Mouse (Mus musculus) thymus, adult 2 months (tissue): ENCODE measurements around the gene Pfn1.

Experiments used
- CTCF ChIP-seq: fragments of 200-500 bp; IDR thresholded peaks from 2 replicates; pipeline ENCODE4 v1.5.1; 2012; ENCODE audit warnings: mild to moderate bottlenecking, control low read depth, low read length, moderate library complexity, borderline replicate concordance; ENCODE audit not compliant: control insufficient read depth, poor library complexity, insufficient read depth; ENCODE audit errors: extremely low read depth
- POLR2A ChIP-seq: fragments of 200-500 bp; IDR thresholded peaks from 2 replicates; pipeline ENCODE4 v1.6.1; 2012; ENCODE audit warnings: mild to moderate bottlenecking, low read length, control low read depth, moderate library complexity; ENCODE audit not compliant: control insufficient read depth, poor library complexity, insufficient read depth; ENCODE audit errors: extremely low read depth

GRCm38 (mm10) chr11:70656964-70657363 is 2.5 kb upstream of the Pfn1 start, which contains the start of gene Eno3:
- TF ChIP-seq POLR2A: no peak
- TF ChIP-seq CTCF: no peak
